Mouse (Mus musculus): ENCODE data around the gene Slc22a8. TPM values are rescaled to one million over a fixed set of nuclear protein-coding genes. Genes with fewer than 3 reads are reported as not detected.

The Slc22a8 gene
- total RNA-seq, 2 experiments from 2014 or later = not detected

Other genes with a start within 250 kb of the Slc22a8 start
- gene Slc22a30, start 186.1 kb upstream of the Slc22a8 start, total RNA-seq (2015) = not detected in 2 replicates
- not detected in 2 replicates for gene Slc22a30, start 186.1 kb upstream of the Slc22a8 start, total RNA-seq (2017)
- not detected in 2 replicates for gene Slc22a6, start 26.8 kb downstream of the Slc22a8 start, total RNA-seq (2015)
- not detected in 2 replicates for gene Slc22a6, start 26.8 kb downstream of the Slc22a8 start, total RNA-seq (2017)
- 0.16 and 0.25 TPM in 2 replicates for gene Chrm1, start 72.5 kb downstream of the Slc22a8 start, total RNA-seq (2015)
- 0.04 TPM in 2 replicates for gene Chrm1, start 72.5 kb downstream of the Slc22a8 start, total RNA-seq (2017)
- 26.3 and 32.6 TPM in 2 replicates for gene Slc3a2, start 132.1 kb downstream of the Slc22a8 start, total RNA-seq (2015)
- 31.6 and 34.1 TPM in 2 replicates for gene Slc3a2, start 132.1 kb downstream of the Slc22a8 start, total RNA-seq (2017)
- gene Wdr74, start 144.6 kb downstream of the Slc22a8 start, total RNA-seq (2015) = 30.3 and 37.1 TPM in 2 replicates
- gene Wdr74, start 144.6 kb downstream of the Slc22a8 start, total RNA-seq (2017) = 38.2 and 38.5 TPM in 2 replicates
- gene 1700092M07Rik, start 149.5 kb downstream of the Slc22a8 start, total RNA-seq (2015) = 0.83 TPM in 1 of 2 replicates, not detected in the other
- gene 1700092M07Rik, start 149.5 kb downstream of the Slc22a8 start, total RNA-seq (2017) = 1.3 TPM in 1 of 2 replicates, not detected in the other
- 40.9 and 55.3 TPM in 2 replicates for gene Stx5a, start 150.2 kb downstream of the Slc22a8 start, total RNA-seq (2015)
- gene Stx5a, start 150.2 kb downstream of the Slc22a8 start, total RNA-seq (2017) = 40.8 and 65.6 TPM in 2 replicates
- 257 and 292 TPM in 2 replicates for gene Nxf1, start 165.8 kb downstream of the Slc22a8 start, total RNA-seq (2015)
- 69.7 and 76.0 TPM in 2 replicates for gene Nxf1, start 165.8 kb downstream of the Slc22a8 start, total RNA-seq (2017)
- gene Tmem223, start 179.7 kb downstream of the Slc22a8 start, total RNA-seq (2015) = 28.1 and 36.6 TPM in 2 replicates
- gene Tmem223, start 179.7 kb downstream of the Slc22a8 start, total RNA-seq (2017) = 11.6 and 12.0 TPM in 2 replicates
- gene Tmem179b, start 183.2 kb downstream of the Slc22a8 start, total RNA-seq (2015) = 172 and 177 TPM in 2 replicates
- 98.4 and 108 TPM in 2 replicates for gene Tmem179b, start 183.2 kb downstream of the Slc22a8 start, total RNA-seq (2017)
- gene Taf6l, start 195.2 kb downstream of the Slc22a8 start, total RNA-seq (2015) = 5.1 and 6.2 TPM in 2 replicates
- gene Taf6l, start 195.2 kb downstream of the Slc22a8 start, total RNA-seq (2017) = 8.9 and 9.8 TPM in 2 replicates
- gene Polr2g, start 207.3 kb downstream of the Slc22a8 start, total RNA-seq (2015) = 124 and 125 TPM in 2 replicates
- 54.1 and 58.2 TPM in 2 replicates for gene Polr2g, start 207.3 kb downstream of the Slc22a8 start, total RNA-seq (2017)
- gene Zbtb3, start 211.3 kb downstream of the Slc22a8 start, total RNA-seq (2015) = 0.62 and 2.3 TPM in 2 replicates
- 1.8 and 2.5 TPM in 2 replicates for gene Zbtb3, start 211.3 kb downstream of the Slc22a8 start, total RNA-seq (2017)
- 28.6 and 31.0 TPM in 2 replicates for gene Ttc9c, start 228.1 kb downstream of the Slc22a8 start, total RNA-seq (2015)
- 53.6 and 63.7 TPM in 2 replicates for gene Ttc9c, start 228.1 kb downstream of the Slc22a8 start, total RNA-seq (2017)
- 52.3 and 56.0 TPM in 2 replicates for gene Hnrnpul2, start 228.8 kb downstream of the Slc22a8 start, total RNA-seq (2015)
- 72.8 and 94.4 TPM in 2 replicates for gene Hnrnpul2, start 228.8 kb downstream of the Slc22a8 start, total RNA-seq (2017)
- gene AC129217.1, start 238.5 kb downstream of the Slc22a8 start, total RNA-seq (2015) = not detected in 2 replicates
- gene AC129217.1, start 238.5 kb downstream of the Slc22a8 start, total RNA-seq (2017) = 1.8 and 5.9 TPM in 2 replicates
- 84.8 and 97.8 TPM in 2 replicates for gene Bscl2, start 246.2 kb downstream of the Slc22a8 start, total RNA-seq (2015)
- gene Bscl2, start 246.2 kb downstream of the Slc22a8 start, total RNA-seq (2017) = 48.1 and 49.6 TPM in 2 replicates
- 0.16 TPM in 1 of 2 replicates, not detected in the other for gene Gng3, start 247.9 kb downstream of the Slc22a8 start, total RNA-seq (2015)
- not detected in 2 replicates for gene Gng3, start 247.9 kb downstream of the Slc22a8 start, total RNA-seq (2017)

Measured in megakaryocyte, adult 5-6 weeks (primary cell).